Mouse (Mus musculus) gastrocnemius, adult 8-10 months (tissue): ENCODE measurements at regions not wholly inside any gene's neighbourhood (a gene's known extent, or its start where the extent isn't known, plus 50 kb on each side); places are given as distances from the start of the nearest gene placed in this dataset.
A peak's percentile ranks its signal among the peaks of the same experiment; 100 is the strongest.

Experiments used
- DNase-seq, 2 experiments: peaks; one replicate each; pipeline ENCODE4 v3.0.0; 2022; ENCODE audit warnings: low spot score in 2 of 2

- DNase-seq: no peak
Observed at GRCm38 (mm10) chr16:53480664-53481063, 1026.8 kb upstream of the Alcam start.

GRCm38 (mm10) chr16:53439511-53439910 lies 985.6 kb upstream of the Alcam start:
- DNase-seq: no peak

DNA sequence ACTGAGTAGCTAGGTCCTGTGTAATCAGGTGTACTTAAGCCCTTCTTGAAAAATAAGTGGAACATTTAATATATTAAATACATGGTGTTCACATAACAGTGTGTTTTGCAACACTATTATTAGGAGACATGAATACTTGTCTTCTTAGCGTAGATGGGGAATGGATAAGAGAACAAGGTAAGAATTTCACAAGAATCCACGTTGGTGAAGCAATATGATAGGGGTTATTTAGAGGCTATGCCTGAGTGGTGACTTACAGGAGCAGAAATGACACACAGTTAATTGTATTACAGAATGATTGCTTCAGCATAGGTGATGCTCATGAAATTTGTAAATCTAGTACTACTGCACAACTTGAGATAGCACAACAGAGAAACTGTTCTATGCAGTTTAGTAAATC lies 964.5 kb upstream of the Alcam start:
- DNase-seq: no peak

DNA sequence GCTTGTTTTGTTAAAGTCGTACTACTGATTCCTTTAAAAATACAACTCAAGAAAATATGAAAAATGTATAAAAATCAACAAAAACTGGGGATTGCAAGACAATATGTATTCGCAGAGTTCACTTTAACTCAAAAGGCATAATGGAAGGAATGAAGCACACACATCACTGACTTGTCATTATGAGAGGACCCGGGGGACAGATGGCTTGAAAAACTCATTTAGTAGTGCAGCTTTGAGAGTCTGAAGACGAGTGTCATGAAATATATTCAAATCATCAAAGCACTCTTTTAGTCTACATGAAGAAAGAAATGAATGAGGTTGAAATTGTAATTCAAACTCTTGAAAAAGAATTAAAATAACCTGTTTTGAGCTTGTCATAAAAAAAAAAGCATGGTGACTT lies 931.3 kb upstream of the Alcam start:
- no peak for DNase-seq

DNA sequence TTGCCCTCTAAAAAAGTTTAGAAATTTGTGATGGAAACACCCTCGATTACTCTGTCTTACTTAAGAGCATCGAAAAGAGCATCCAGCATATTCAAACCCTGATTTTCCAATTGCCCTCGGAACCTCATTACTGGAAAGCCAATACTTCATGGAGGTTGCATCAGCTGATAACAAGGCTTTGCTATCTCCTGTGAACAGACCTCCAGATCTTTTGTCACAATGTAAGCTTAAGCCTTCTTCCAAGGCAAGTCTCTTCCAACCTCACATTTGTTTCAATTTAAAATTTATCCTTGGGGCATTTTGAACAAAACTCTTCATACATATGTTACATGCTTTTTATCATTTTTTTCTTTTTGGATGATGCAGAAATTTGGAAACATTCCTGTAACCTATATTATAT lies 888.3 kb upstream of the Alcam start:
- no peak for DNase-seq

DNA sequence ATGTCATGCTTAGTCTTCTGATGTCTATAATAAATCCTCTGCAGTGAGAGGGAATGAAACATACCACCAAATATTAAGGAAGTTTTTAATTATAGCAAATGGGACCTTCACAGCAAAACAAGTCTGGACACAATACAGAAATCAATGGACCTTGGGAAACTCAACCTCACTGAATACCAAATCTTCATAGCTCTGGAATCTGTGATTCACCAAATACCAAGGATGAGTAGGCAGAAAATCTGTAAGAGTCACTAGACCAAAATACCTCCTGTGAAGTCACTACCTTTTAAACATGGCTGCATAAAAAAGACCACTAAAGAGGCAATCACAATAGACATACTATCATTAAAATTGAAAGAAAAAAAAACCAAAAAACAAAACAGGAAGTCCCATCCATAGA lies 872.5 kb upstream of the Alcam start:
- no peak for DNase-seq

GRCm38 (mm10) chr16:53292081-53292480 lies 838.2 kb upstream of the Alcam start:
- DNase-seq: no peak

- DNase-seq: no peak
Observed at GRCm38 (mm10) chr16:53282014-53282413, 828.1 kb upstream of the Alcam start.

- DNase-seq: peak in 1 of 2 experiments; percentile 6
Observed at GRCm38 (mm10) chr16:53266116-53266515, 812.2 kb upstream of the Alcam start.

DNA sequence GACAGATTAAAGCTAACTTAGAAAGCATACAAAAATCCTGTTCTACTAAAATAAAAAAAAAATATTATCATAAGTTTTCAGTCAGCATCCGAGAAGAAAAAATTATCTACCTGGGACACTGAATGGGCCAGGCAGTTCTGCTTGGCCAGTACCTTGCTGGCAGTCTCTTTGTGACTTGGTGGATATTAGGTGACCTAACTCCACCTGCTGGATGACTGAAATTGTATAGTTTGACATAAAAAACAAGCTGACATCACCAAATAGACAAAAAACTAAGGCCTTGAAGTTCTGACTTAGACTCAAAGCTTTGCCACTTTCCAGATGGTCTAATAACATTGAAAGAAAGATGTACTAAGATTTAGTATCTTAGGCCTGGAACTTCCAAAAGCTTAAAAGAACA lies 791.5 kb upstream of the Alcam start:
- DNase-seq: no peak

DNA sequence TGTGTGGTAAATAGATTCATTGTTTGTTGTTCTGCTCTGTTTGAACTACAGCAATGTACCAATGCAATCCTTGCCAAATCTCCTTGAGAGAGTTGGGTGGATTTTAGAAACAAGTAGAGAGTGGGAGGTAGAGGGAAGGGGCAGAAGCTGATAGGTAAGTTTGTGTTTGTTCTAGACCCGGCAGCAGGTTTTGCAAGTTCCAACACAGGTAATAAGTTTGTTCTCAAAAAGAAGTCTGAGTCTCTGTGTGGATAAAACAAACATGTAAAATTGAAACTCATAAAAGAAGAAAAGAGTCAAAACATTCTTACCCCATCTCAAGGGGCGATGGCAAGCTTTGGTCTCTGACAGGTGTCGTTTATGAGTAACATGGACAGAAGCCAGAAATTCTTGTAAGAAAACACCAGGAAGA lies 788.3 kb upstream of the Alcam start:
- no peak for DNase-seq

- DNase-seq: no peak
Observed at GRCm38 (mm10) chr16:53218886-53219285, 765.0 kb upstream of the Alcam start.

DNA sequence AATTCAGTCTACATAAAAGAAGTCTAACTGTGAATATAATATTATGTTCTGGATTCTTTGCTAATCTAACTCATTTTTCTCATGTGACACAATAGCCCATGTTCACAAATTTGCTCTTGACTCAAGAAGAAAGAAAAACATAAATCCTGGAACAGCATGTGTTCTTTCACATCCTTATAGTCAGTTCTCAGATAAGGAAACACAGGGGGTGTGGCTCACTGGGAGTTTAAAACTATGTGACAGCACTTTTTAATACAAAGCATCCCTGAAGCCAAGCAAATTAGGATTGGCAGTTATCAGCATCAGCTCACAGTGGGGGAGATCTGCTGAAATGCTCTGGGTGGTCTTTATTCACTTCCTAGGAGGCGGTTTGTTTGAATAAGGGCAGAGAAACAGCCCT lies 747.6 kb upstream of the Alcam start:
- DNase-seq: no peak

- no peak for DNase-seq
Observed at GRCm38 (mm10) chr16:53186444-53186843, 732.6 kb upstream of the Alcam start.

DNA sequence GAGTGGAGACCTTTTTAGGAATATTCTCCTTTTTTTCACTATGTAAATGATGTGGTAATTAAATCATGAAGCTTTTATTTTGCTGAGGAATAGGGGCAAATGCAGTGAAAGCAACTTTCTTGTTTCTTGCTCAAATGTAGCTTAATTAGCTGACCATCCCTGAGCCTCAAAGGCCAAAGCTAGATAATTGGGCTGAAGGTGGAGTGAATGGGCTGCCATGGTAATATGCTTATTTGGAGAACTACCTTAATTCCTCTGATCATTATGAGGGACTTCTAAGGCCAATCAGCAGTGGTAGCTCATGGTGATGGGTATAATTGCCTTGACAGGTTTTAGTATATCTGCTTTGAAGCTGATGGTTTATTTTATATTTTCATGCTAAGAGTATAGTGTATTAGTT lies 702.5 kb upstream of the Alcam start:
- no peak for DNase-seq

GRCm38 (mm10) chr16:53130677-53131076 lies 676.8 kb upstream of the Alcam start:
- no peak for DNase-seq

DNA sequence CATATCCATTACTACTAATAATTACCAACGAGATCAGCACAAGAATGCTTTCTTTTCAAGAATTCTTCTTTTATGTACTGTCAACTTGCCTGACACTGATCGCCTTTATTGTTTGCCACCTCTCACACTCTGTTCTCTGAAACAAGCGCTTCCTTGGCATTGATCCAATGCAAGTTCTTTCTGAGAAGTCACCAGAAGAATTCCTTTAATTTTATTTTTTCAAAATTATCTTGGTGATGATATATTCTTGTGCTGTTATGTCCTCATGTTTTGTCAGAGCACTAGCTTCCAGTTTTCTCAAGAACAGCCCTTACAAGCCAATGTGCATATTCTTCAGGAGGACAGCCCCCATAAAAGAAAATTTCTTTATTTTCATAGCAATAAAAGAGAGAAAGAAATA lies 654.9 kb upstream of the Alcam start:
- DNase-seq: no peak

DNA sequence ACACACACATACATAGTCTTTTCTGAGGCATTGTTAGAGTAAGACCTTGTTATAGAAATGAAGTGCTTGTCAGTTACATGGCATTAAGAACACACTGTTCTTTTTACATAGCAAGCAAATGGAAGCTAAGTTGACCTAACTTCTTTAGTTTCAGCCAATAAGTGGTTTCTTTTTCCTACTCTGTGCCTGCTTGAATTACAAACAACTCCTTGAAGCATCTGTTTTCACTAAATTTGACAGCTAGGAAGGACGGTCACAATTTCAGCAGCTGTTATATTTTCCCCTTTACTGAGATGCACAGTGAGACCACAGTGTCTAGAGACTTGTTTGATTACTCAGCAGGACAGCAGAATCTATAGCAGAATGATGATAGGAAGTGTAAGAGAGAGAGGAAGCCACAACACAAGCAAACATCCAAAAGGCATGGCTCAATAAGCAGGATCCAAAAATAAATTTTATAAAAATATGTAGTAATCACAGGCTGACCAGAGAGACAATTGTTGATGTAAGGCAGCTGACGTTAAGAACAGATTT lies 641.6 kb upstream of the Alcam start:
- no peak for DNase-seq

DNA sequence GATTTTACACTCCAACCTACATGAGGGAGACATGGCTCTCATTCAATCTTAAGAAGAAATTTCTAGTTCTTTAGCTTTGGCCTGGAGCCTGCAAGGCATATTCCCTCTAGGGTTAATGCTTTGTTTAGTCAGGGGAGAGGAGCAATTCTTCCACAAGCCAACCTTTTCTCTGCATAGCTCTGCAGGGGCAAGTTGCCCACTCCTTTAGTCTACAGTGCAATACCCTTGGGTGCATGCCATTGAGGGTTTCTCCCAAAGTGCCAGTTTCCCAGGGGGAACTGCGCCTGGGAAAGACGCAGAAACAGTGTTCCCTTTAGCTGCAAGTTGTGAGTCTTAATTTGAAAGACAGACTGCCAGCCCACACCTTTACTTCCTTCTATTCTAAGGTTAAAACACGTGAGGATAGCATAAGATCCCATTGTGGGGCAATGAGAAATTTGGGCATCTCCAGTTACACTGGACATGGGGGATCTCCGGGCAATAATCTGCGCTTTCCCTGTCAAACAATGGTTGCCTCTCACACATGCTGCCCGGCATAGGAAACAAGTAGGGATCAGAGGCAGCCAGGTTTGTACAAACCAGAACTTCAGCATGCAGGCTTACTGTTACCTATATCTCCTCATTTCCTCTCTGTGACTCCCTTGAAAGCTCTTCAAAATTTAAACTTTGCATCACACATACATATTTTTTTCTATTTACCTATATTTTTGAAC lies 620.1 kb upstream of the Alcam start:
- no peak for DNase-seq

- DNase-seq: no peak
Observed at GRCm38 (mm10) chr16:53071887-53072682, 618.2 kb upstream of the Alcam start.

GRCm38 (mm10) chr16:53064151-53064550 lies 610.3 kb upstream of the Alcam start:
- no peak for DNase-seq

DNA sequence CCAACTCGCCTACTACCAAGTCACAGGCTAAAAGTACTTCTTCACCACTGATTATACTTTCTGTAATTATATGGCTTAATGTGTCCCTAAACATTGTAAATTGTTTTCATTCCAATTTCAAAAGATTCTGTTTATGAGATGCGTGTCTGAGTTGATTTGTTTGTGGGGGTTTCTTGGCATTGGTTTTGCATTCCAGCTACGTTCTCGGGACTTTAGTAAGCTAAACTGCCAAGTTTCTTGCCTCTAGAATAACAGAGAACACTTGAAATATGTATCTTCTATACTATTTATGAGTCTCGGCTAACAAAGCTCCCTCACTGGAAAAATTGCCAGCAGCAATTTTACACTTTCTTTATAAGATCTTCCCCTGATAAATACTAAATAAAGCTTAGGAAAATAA lies 609.2 kb upstream of the Alcam start:
- no peak for DNase-seq

- DNase-seq: no peak
Observed at GRCm38 (mm10) chr16:53026056-53026455, 572.2 kb upstream of the Alcam start.
